Mouse (Mus musculus): Measurements from ENCODE around the gene Kprp.

DNA sequence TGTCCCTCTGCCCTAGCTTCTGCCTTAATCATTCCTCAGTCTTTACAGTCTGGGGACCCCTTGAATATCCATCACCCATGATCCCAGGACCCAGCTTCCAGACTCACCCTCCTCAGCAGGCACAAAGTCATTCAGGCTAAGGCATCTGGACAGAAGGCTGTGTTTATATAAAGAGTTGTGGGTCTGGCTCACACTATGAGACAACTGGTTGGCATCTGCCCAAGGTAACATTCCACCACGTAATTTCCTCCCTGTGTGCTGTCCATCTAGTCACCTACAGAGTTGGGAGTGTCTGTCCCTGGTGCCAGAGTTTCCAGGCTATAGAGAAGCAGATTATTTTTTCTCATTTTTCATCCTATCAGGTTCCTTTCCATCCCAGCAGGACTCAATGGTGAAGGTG is at the start of gene Kprp:
- TF ChIP-seq EP300 (IDR thresholded peaks at IDR 0.05; ENCODE audit: low read depth) (no peak), CTCF (IDR thresholded peaks at IDR 0.05; ENCODE audit: low read depth) (no peak)
